Mouse (Mus musculus) layer of hippocampus, adult 2 months (tissue): Measurements from ENCODE around the gene Cdkal1. TPM values are rescaled to one million over a fixed set of nuclear protein-coding genes. Genes with fewer than 3 reads are reported as not detected.

Experiments
- DNase-seq, 2 experiments: peaks; one replicate each; pipeline ENCODE4 v3.0.0; 2022; ENCODE audit warnings: low spot score in 2 of 2
- H3K27ac ChIP-seq: fragments of 200-600 bp; 2 replicates; pipeline ENCODE4 v1.8.1; 2022
- H3K4me3 ChIP-seq: fragments of 200-600 bp; 2 replicates; pipeline ENCODE4 v1.8.1; 2022; ENCODE audit warnings: mild to moderate bottlenecking
- CTCF ChIP-seq: fragments of 200-600 bp; conservative IDR thresholded peaks from 2 replicates; pipeline ENCODE4 v1.8.1; 2022; ENCODE audit warnings: antibody characterized with exemption, mild to moderate bottlenecking, moderate library complexity
- total RNA-seq, 2 experiments: library from RNA; stranded (reverse); gene quantifications; 2 replicates each; pipeline ENCODE4 v1.2.3; 2021

Gene Cdkal1
- total RNA-seq, 2 experiments from 2014 or later = 29.9 to 31.7 TPM

DNA sequence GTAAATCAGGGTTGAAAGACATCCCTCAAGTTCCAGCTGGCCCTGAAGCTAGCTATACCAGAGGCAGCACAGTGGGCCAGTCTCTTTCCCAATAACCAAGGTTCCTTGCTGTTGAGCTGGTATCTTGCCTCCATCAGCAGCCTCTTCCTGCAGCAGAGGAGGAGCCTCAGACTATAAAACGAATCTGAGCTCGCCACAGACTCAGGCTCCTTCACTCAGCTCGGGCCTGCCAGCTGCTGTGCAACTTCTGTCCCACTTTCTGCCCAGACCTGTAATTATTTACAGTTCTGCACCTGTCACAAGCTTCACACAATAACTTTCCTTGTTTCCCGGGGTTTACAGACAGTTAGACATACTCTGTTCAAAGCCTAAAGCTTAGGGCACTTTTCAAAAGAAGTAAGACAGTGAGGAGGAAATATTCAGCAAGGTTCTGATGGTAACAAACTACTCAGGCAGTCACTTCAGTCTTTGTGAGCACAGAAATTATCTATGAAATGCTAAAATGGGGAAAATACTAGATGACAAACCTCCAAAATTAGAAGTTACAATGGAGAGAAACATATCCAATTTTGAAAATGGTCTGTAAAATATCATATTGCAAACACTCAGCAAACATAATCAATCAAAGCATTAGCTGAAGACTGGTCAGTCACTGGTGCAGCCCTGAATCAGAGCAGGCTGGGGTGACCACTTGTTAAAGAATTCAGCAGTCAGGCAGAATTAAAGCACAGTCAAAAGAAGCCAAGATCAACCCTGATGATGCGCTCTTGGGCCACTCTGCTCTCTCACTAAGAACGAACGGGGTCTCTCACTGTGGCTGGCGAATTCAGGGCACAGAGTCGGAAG lies 108.8 kb downstream of the Cdkal1 start:
- no peak for DNase-seq
- Histone ChIP-seq H3K27ac (peak overlapping the region; percentile 15; the same call in 1 of the 2 replicates), H3K4me3 (no peak overlapping the region)
- no peak for TF ChIP-seq CTCF

DNA sequence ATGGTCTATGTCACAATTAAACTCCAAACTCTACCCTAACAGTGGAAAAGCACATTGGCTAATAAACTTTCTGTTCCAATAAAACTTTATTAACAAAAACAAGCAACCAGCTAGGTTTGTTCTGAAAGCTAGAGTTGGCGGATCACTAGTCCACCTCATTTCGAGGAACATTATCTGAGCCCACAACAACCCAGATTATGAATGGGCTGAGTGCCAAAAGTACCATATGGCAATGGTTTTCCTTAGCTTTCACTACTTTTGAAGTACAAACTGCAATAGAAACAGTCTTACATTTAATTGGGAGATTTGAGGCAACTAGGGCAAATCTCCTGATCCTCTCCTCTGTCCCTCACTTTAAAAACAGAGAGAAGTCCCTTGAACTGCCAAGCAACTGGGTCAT lies 110.4 kb downstream of the Cdkal1 start:
- TF ChIP-seq CTCF = no peak
- no peak overlapping the region for H3K27ac ChIP-seq
- peak; percentile 24 to 37 for DNase-seq
- no peak overlapping the region for H3K4me3 ChIP-seq

DNA sequence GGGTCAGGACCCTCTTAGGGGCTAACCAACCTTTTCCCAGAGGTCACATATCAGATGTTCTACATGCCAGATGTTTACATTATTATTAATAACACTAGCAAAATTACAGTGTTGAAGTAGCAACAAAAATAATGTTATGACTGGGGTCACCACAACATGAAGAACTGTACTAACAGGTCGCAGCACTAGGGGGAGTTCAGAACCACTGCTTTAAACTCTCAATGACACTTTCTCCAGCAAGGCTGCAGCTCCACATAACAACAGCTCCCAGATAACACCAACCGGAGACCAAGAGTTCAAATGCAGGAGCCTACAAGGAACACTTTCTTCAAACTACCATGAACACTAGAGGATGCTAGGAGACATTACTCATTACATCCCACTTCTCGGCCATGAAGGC lies 111.3 kb downstream of the Cdkal1 start:
- no peak for DNase-seq
- Histone ChIP-seq H3K4me3 (no peak overlapping the region), H3K27ac (no peak overlapping the region)
- TF ChIP-seq CTCF = peak; percentile 48

DNA sequence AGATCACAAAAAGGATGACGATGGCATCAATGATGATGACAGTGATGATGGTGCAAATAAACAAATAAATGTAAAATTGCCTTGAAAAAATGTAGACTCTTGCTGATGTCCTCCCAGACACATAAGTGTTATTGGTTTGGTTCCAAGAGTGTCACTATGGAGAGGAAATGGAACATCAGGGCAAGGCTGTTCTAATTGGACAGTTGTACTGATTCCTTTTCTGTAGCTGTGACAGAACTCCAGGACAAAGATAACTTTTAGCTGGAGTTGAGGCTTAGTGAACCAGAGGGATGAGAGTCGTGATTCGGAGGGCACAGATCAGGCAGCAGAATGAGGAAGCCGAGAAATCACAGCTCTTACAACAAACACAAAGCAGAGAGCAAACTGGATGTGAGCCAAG lies 111.7 kb downstream of the Cdkal1 start:
- no peak for DNase-seq
- no peak overlapping the region for H3K27ac ChIP-seq
- no peak overlapping the region for H3K4me3 ChIP-seq
- TF ChIP-seq CTCF = no peak

DNA sequence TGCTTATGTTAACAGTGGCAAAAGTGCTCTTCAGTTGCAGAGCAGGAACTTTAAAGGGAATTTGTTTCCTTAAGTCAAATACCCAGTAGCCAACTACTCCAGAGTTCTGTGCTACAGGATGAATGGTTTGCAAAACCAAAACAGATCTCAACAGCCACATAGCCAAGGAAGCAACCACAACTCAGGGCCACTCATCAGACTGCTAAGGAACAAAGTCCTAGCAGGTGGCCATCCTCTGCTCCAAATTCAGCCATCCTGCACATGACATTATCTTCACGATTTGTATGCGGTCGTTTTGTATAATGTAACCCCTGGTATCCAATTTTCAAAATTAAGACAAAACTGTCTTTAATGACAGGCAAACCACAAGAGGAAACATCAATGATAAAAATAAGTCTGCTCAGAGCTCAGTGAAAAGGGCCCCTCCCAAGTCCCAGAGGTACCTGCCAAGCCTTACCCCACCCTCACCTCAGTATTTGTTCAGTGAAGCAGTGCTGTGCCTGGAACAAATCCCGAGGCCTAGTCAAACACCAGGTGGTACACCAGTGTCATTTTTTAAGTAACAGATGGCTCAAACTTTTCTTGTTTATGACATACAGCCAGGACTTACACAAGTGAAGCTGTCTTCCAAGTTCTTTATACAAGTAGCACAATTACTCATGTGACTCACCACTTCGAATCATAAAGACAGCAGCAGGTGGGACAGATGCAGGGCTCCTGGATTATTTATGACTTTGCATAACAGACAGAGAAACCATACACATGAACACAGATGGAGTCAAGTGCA lies 117.6 kb downstream of the Cdkal1 start:
- no peak overlapping the region for H3K4me3 ChIP-seq
- DNase-seq = peak; percentile 25 to 57
- peak overlapping the region; percentile 51; the same call in 1 of the 2 replicates for H3K27ac ChIP-seq
- TF ChIP-seq CTCF = no peak

DNA sequence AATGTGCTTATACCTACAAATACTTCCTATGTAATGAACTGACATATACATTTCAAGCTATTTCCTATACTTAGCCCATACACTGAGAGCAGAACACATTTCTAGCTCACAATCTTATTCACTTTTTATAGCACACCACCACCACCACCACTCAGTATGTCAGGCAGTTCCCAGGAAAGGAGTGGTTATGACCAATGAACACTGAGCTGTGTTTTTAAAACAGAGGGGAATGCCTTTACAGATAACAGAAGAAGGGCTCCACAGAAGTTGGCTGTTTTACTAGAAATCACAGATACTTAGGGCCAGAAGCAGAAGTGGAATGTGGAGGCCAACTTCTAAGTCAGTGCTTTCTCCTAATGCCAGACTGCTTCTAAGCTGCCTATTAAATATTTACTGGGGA lies 121.0 kb downstream of the Cdkal1 start:
- TF ChIP-seq CTCF = no peak
- DNase-seq = no peak
- Histone ChIP-seq H3K4me3 (no peak overlapping the region), H3K27ac (no peak overlapping the region)

DNA sequence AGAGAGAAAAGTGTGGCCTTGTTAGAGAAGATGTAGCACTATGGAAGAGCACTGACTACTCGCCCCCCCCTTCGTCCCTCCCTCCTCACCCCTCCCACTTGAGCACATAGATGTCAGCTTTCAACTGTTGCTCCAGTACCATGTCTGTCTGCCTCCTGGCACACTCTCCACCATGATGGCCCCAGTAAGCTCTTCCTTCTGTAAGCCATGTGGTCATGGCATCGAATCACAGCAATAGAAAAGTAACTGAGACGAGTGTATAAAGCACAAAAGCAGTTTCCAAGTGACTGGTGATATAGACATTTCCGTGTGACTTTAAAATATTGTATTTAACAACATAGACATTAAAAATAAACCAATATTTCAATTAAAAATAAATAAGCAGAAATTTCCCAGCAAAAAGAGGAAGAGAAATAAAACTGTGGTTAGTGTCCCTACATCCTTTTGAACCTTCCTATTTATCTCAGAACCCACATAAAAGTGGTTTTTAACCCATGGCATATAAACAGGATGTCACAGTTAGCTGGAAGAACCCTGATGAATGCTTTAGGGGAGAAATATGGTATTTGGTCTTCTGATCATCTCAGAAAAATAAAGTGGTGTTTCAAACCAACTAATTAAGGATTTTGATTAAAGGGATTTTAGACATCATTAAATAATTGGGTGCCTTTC lies 129.2 kb downstream of the Cdkal1 start:
- Histone ChIP-seq H3K27ac (no peak overlapping the region), H3K4me3 (no peak overlapping the region)
- DNase-seq = no peak
- no peak for TF ChIP-seq CTCF

DNA sequence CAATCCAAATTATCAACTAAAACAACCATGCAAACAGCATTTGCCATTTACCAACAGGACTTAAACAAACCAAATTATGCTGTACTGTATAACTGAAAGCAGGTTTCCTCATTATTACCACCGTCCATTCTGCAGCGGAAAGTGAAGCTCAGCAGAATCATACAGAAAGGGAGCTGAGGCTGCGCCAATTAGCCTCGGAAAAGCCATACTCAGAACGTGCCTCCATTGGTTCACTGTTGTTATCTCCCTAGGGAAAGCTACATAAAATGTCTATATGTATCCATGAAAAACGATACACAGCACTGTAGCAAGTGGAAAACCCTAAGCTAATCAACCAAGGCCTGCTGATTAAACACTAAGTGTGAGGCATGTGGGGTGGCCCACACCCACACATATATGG lies 130.6 kb downstream of the Cdkal1 start:
- TF ChIP-seq CTCF = no peak
- no peak overlapping the region for H3K4me3 ChIP-seq
- DNase-seq = no peak
- H3K27ac ChIP-seq = no peak overlapping the region

DNA sequence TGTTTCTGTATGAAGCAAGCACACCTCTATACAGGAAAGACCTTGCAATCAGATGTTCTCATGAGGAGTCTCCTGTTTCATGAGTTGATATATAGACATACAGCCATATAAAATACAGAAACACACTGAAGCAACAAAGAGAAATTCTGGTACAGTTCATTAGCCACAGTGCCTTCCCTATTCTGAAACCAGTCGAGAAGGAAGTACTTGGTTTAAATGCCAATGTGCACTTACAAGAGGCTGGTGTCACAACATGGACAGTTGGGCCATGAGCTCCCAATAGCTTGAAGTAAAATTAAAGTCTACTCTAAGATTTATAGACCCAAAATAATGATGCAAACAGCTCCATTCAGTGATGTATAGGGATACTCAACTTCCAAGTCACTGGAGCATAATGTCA lies 132.3 kb downstream of the Cdkal1 start:
- TF ChIP-seq CTCF = no peak
- no peak for DNase-seq
- Histone ChIP-seq H3K27ac (no peak overlapping the region), H3K4me3 (no peak overlapping the region)

DNA sequence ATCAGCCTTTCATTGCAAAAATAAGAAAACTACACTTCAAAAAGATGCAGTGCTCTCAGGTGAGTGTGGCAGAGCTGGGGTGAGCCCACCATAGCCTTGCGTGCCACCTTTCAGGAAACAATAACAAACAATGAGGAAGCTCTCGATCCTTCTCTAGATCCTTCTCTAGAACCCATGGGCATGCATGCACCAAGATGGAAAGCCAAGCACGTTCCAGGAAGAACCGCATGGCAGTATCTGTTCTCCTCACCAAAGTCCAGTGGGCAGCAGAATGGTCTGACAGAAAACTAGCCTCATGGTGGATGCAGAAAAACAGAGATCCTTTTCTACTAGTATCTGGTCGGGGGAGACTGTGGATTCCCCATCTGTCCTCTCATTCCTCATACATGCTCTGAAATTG lies 134.3 kb downstream of the Cdkal1 start:
- TF ChIP-seq CTCF = no peak

DNA sequence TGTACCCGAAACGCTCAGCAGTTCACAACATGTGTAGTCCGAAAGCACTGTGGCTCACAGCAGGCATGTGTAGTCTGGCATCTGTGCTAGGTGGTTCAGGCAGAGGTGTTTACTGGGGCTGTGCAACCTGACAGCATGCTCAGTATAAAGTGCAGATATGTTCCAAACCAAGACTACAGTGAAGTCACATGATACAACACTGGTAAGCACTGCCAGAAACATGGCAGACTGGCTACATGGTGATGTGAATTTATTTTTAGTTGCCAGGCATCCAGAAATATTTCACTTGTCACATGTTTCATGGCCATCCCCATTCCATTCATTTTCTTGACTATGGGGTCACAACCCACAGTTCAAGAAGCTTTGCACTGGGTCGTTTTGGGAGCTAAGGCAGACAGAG lies 138.9 kb downstream of the Cdkal1 start:
- H3K27ac ChIP-seq = no peak overlapping the region
- DNase-seq = no peak
- TF ChIP-seq CTCF = no peak
- H3K4me3 ChIP-seq = no peak overlapping the region

More for the DNA sequence above, 134.3 kb downstream of the Cdkal1 start:
- no peak for DNase-seq
- H3K4me3 ChIP-seq = no peak overlapping the region
- H3K27ac ChIP-seq = no peak overlapping the region

DNA sequence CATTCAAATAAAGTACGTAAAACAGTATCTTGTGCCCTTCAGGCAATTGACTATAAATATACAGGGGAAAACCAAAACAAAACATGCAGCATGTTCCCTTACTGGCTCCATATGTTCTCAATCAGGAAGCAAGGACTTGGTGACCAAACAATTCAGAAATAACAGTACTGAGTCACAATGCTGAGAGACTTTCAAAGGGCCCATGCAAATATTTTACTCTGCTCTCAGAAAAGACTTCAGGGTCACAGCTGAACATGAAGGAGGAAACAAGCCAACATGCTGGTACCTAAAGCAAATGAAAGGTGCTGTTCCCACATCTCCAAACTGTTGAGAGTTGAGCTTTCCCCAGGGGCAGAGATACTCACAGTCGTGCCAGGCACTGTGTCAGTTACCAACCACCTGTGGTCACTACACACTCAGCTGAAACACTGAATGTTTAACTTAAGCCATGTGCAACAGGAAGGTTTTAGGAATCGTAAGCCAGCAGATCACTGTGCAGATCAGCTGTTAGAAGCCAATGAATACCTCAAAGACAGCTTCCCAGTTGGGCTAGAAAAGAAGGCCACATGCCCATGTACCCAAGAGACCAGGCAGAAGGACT lies 140.1 kb downstream of the Cdkal1 start:
- no peak for DNase-seq
- Histone ChIP-seq H3K4me3 (no peak overlapping the region), H3K27ac (no peak overlapping the region)
- TF ChIP-seq CTCF = no peak

DNA sequence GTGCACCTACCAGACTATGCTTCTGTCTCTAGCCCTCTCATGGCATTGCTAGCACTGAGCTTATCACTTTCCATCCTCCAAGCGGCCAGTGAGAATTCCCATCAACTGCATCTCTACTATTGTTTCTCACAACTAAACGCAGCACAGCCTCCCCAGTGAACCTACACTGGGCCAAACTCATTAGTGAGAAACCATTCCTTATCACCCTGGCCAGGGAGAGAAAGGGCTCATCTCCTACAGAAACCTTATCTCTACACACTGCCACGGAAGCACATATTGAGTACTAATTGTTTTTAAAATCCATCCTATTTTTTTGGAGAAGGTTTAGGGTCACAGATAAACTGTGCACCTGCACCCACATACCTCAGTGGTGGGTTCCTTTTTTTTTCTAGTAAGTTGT lies 147.9 kb downstream of the Cdkal1 start:
- DNase-seq = no peak
- Histone ChIP-seq H3K27ac (no peak overlapping the region), H3K4me3 (no peak overlapping the region)
- TF ChIP-seq CTCF = no peak
